Mouse (Mus musculus) MEL (cell line): ENCODE data around the gene Commd7.
A peak's percentile ranks its signal among the peaks of the same experiment; 100 is the strongest.

ENCODE experiments used
- CTCF ChIP-seq, 3 experiments: IDR thresholded peaks in 2 of 3; conservative IDR thresholded peaks in 1 of 3; 2 replicates each; pipeline ENCODE4 v1.5.1; 2011 to 2012; ENCODE audit warnings: low read length in 3 of 3, low read depth in 2 of 3, mild to moderate bottlenecking in 2 of 3, improper control_type of control experiment in 1 of 3, inconsistent platforms in 1 of 3, mixed read lengths in 1 of 3, moderate library complexity in 1 of 3; ENCODE audit not compliant: control insufficient read depth in 1 of 3, insufficient read depth in 1 of 3, poor library complexity in 1 of 3, severe bottlenecking in 1 of 3
- GATA1 ChIP-seq: IDR thresholded peaks from 2 replicates; pipeline ENCODE4 v1.6.1; 2011; ENCODE audit warnings: low read depth, low read length, improper control_type of control experiment
- JUND ChIP-seq: IDR thresholded peaks from 2 replicates; pipeline ENCODE4 v1.6.1; 2011; ENCODE audit warnings: low read depth, mild to moderate bottlenecking, improper control_type of control experiment, low read length
- KAT2A ChIP-seq: conservative IDR thresholded peaks from 2 replicates; pipeline ENCODE4 v1.6.1; 2012; ENCODE audit warnings: low read depth, low read length, improper control_type of control experiment, inconsistent platforms
- MAZ ChIP-seq: IDR thresholded peaks from 2 replicates; pipeline ENCODE4 v1.6.1; 2012; ENCODE audit warnings: low read depth, mild to moderate bottlenecking, inconsistent platforms, low read length, improper control_type of control experiment
- MXI1 ChIP-seq: IDR thresholded peaks from 2 replicates; pipeline ENCODE4 v1.6.1; 2011; ENCODE audit warnings: mild to moderate bottlenecking, low read depth, low read length, improper control_type of control experiment
- NELFE ChIP-seq: IDR thresholded peaks from 2 replicates; pipeline ENCODE4 v1.6.1; 2011; ENCODE audit warnings: low read depth, low read length, improper control_type of control experiment
- POLR2A ChIP-seq, 2 experiments: IDR thresholded peaks; 2 replicates each; pipeline ENCODE4 v1.6.1; 2011 to 2012; ENCODE audit warnings: low read length in 2 of 2, mild to moderate bottlenecking in 2 of 2, control low read depth in 1 of 2, improper control_type of control experiment in 1 of 2, low read depth in 1 of 2, moderate library complexity in 1 of 2; ENCODE audit not compliant: control insufficient read depth in 1 of 2, insufficient read depth in 1 of 2, poor library complexity in 1 of 2
- POLR2AphosphoS2 ChIP-seq: IDR thresholded peaks from 2 replicates; pipeline ENCODE4 v1.6.1; 2011; ENCODE audit warnings: low read length, improper control_type of control experiment
- RAD21 ChIP-seq: IDR thresholded peaks from 2 replicates; pipeline ENCODE4 v1.6.1; 2011; ENCODE audit warnings: mild to moderate bottlenecking, low read depth, low read length, improper control_type of control experiment

- no peak for TF ChIP-seq CTCF (IDR thresholded peaks at IDR 0.05 in 2 of 3, conservative IDR thresholded peaks at IDR 0.05 in 1 of 3; ENCODE audit: control insufficient read depth in 1 of 3, insufficient read depth in 1 of 3, low read depth in 2 of 3, low read length in 3 of 3, poor library complexity in 1 of 3, severe bottlenecking in 1 of 3)
- no peak for TF ChIP-seq RAD21
- TF ChIP-seq POLR2A (IDR thresholded peaks at IDR 0.05; ENCODE audit: control insufficient read depth in 1 of 2, insufficient read depth in 1 of 2, low read depth in 1 of 2, low read length in 2 of 2, poor library complexity in 1 of 2) = no peak
- 0 out of 2 replicates have a peak, but pooled peaks have one; percentile 1 for TF ChIP-seq MXI1
- TF ChIP-seq GATA1 = no peak
- TF ChIP-seq POLR2AphosphoS2 = no peak
- TF ChIP-seq MAZ = no peak
- no peak for TF ChIP-seq JUND
- no peak for TF ChIP-seq KAT2A
- TF ChIP-seq NELFE = no peak
These were observed 17.6 kb upstream of the Commd7 start for GRCm38 (mm10) chr2:153650014-153650687.
